Mouse (Mus musculus) heart, postnatal 25 days (tissue): ENCODE measurements at regions not wholly inside any gene's neighbourhood (a gene's known extent, or its start where the extent isn't known, plus 50 kb on each side); places are given as distances from the start of the nearest gene placed in this dataset.

Source experiments
- DNase-seq: peaks from one replicate; pipeline ENCODE4 v3.0.0; 2022; ENCODE audit warnings: low spot score
- intact Hi-C: fragments of 180-260 bp; cut with DNase I; formaldehyde crosslinking; loops from one replicate; pipeline ENCODE4 v1.15.1; 2025
- microRNA-seq: library from miRNA; unstranded; fragments of <30 nt; microRNA quantifications from one replicate; pipeline ENCODE4 v1.2.0, GENCODE M21; 2022

DNA sequence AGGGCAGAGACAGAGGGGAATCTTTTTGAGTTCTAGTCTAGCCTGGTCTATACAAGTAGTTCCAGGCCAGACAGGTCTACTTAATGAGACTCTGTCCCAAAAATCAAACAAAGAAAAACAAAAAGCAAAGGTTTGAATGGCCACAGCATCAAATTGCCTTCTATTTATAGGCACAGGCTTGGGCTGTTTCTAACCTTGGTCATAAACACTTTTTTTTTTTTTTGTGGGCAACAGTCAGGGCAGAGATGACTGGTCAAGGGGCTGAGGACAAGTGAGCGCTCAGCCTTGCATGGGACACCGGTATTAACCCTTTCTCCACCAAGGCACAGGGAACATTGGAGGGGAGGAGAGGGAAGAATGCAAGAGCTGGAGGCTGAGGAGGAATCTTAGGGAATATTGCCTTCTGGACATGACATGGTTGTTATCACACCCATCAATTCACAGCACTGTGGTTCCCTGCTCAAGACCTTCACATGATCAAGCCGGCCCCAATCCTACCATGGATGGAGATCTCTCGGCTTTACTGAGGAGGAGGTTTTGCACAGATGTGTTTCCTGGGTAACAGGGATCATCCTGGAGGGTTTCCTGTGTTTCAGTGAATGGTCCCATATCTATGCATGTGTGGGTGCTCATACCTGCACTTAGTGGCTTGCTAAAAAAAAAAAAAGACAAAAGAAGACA, 59.8 kb upstream of the Ubash3b start:
- intact Hi-C loops, result loop anchor here (10.0 kb wide), 1 partner anchor 1024 kb away; no protein-coding TSS in a partner anchor
- no peak for DNase-seq

DNA sequence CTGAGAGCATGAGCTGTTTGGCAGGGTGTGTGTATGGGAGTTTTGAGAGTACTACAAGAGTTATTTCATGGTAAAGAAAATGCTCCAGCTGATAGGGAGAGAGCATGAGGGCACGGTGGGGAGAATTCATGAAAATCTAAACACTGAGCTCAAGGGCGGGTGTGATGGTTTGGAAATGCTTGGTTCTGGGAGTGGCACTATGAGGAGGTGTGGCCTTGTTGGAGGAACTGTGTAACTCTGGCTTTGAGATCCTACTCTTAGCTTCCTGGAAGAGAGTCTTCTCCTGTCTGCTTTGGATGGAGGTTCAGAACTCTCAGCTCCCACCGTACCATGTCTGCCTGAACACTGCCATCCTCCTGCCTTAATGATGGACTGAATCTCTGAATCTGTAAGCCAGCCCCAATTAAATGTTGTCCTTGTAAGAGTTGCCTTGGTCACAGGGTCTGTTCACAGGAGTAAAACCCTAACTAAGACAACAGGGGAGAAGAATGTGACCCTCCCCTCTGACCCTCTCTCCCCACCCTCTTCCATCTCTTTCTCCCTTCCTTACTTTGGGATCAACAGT, 58.7 kb upstream of the Ubash3b start:
- intact Hi-C loops, result loop anchor here (10.0 kb wide), 1 partner anchor 1025 kb away; no protein-coding TSS in a partner anchor
- DNase-seq, result no peak

DNA sequence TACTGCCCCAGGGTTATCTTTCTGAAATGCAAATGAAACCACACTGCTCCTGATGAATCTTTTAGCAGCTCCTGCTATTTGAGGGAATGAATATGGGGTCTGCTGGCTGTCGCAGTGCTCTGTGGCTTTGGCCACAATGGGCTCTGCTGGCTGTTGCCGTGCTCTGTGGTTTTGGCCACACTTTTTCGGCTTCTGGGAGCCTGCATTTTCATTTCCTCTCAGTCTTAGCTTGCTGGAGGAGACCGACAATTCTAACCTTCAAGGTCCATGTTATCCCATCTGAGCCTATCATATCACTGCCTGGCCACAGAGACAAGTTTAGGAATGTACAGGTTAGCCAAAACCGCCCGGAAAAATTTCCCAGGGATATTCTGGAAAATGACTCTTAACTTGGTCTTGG, 57.2 kb upstream of the Ubash3b start:
- intact Hi-C loops, result no loop called here
- DNase-seq, result no peak

DNA sequence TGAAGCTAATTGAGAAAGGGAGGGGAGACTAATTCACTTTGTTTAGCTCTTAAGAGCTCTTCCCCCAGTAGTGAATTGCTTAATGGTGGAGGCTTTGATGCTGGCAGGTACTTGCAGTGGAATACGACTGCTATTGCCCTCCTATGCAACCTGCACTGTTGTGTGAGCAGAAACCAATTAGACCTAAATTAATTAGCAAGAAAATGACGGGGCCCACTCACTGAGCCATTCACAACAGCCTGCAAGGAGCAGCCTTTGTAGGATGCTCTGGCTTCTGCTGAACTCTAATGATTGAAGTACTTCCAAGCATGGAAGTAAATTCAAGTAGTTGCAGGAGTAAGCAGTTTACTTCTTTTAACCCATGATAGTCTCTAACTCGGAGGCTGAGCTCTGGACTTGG, 54.8 kb upstream of the Ubash3b start:
- intact Hi-C loops, result no loop called here

DNA sequence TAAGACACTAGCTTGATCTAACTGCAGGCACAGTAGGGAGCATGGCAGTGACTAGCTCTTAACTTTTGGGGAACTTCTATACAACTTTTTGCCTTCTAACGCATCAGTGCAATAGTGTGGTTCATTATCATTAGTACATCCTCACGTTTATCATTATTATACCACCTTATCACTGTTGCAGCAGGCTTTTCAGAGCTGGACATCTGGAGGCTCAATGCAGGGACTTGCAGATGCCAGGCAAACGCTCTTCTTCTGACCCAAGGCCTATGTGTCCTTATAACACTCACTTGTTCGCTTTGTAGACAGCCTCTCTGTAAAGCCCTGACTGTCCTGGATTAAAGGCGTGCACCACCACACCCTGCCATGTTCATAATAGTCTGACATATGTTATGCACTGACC, 53.5 kb upstream of the Ubash3b start:
- intact Hi-C loops, result no loop called here
- no peak for DNase-seq

More for the DNA sequence above, 54.8 kb upstream of the Ubash3b start:
- DNase-seq, result no peak

- intact Hi-C loops, result no loop called here
Observed at GRCm38 (mm10) chr9:41212943-41213529, 51.5 kb upstream of the Ubash3b start.

GRCm38 (mm10) chr9:41212303-41212901, 50.9 kb upstream of the Ubash3b start:
- intact Hi-C loops, result no loop called here
- peak; percentile 12 for DNase-seq

More at GRCm38 (mm10) chr9:41212943-41213529, 51.5 kb upstream of the Ubash3b start:
- no peak for DNase-seq

- no peak for DNase-seq
Observed at GRCm38 (mm10) chr9:41211865-41212302, 50.4 kb upstream of the Ubash3b start.

More at GRCm38 (mm10) chr9:41211865-41212302, 50.4 kb upstream of the Ubash3b start:
- intact Hi-C loops, result no loop called here

Small RNAs in the stretch of these regions (microRNA-seq; reads per million reads assigned to microRNA genes)
- gene Mir100 (9,494 reads per million, percentile 96 among the genes with 10 or more reads in this experiment), gene Mir125b-1 (471 reads per million, percentile 75 among the genes with 10 or more reads in this experiment), gene Mirlet7a-2 (459 reads per million, percentile 74 among the genes with 10 or more reads in this experiment)
